Mouse (Mus musculus) gastrocnemius, postnatal 4 days (tissue): ENCODE measurements around the gene Rcvrn. TPM values are rescaled to one million over a fixed set of nuclear protein-coding genes. Genes with fewer than 3 reads are reported as not detected.

ENCODE experiments used
- DNase-seq, 2 experiments: peaks; one replicate each; pipeline ENCODE4 v3.0.0; 2021 to 2022; ENCODE audit warnings: low spot score in 2 of 2, mixed read lengths in 2 of 2
- long read RNA-seq, 2 experiments: library from polyadenylated mRNA; stranded (forward); transcript quantifications; one replicate each; pipeline ENCODE4 v2.0.0; 2021
- total RNA-seq, 2 experiments: library from RNA; stranded (reverse); gene quantifications; 2 replicates each; pipeline ENCODE4 v1.2.3; 2021

Rcvrn gene
- under 1 TPM in 1 of 2 experiments, not detected in 1; 0.44 TPM for total RNA-seq
- long read RNA-seq, experiment 1: 0 reads
- long read RNA-seq, experiment 2: 0 reads

GRCm38 (mm10) chr11:67694703-67695376 lies at the start of gene Rcvrn:
Rcvrn (plus strand) TSS chr11:67695326.
- DNase-seq: no peak

- peak; percentile 53 to 70 for DNase-seq
Measured at GRCm38 (mm10) chr11:67647745-67648144, 47.4 kb upstream of the Rcvrn start.

GRCm38 (mm10) chr11:67648651-67649407 lies 46.3 kb upstream of the Rcvrn start:
- DNase-seq: no peak

- no peak for DNase-seq
Measured at GRCm38 (mm10) chr11:67649971-67650707, 45.0 kb upstream of the Rcvrn start.

- DNase-seq: no peak
Measured at GRCm38 (mm10) chr11:67651731-67652130, 43.4 kb upstream of the Rcvrn start.

- peak in 1 of 2 experiments; percentile 28 for DNase-seq
Measured at GRCm38 (mm10) chr11:67652194-67652892, 42.8 kb upstream of the Rcvrn start.

- DNase-seq: no peak
Measured at GRCm38 (mm10) chr11:67652893-67653255, 42.3 kb upstream of the Rcvrn start.

GRCm38 (mm10) chr11:67653521-67654090 lies 41.5 kb upstream of the Rcvrn start:
- no peak for DNase-seq

GRCm38 (mm10) chr11:67654514-67654913 lies 40.6 kb upstream of the Rcvrn start:
- DNase-seq: no peak

GRCm38 (mm10) chr11:67655236-67655959 lies 39.7 kb upstream of the Rcvrn start:
- no peak for DNase-seq

GRCm38 (mm10) chr11:67656366-67656765 lies 38.8 kb upstream of the Rcvrn start:
- no peak for DNase-seq

- no peak for DNase-seq
Measured at GRCm38 (mm10) chr11:67656811-67657210, 38.3 kb upstream of the Rcvrn start.

- DNase-seq: no peak
Measured at GRCm38 (mm10) chr11:67657685-67658382, 37.3 kb upstream of the Rcvrn start.

- no peak for DNase-seq
Measured at GRCm38 (mm10) chr11:67661465-67661864, 33.7 kb upstream of the Rcvrn start.

- DNase-seq: no peak
Measured at GRCm38 (mm10) chr11:67663437-67663836, 31.7 kb upstream of the Rcvrn start.

GRCm38 (mm10) chr11:67664261-67664660 lies 30.9 kb upstream of the Rcvrn start:
- DNase-seq: no peak

GRCm38 (mm10) chr11:67664918-67665317 lies 30.2 kb upstream of the Rcvrn start:
- DNase-seq: no peak

- no peak for DNase-seq
Measured at GRCm38 (mm10) chr11:67666129-67666528, 29.0 kb upstream of the Rcvrn start.

GRCm38 (mm10) chr11:67667531-67668332 lies 27.4 kb upstream of the Rcvrn start:
- DNase-seq: no peak
